Mouse (Mus musculus): ENCODE results near the gene Ago4. TPM values are rescaled to one million over a fixed set of nuclear protein-coding genes. Genes with fewer than 3 reads are reported as not detected.

Gene Ago4
- polyA plus RNA-seq, 1 experiment: 1.0 TPM

DNA sequence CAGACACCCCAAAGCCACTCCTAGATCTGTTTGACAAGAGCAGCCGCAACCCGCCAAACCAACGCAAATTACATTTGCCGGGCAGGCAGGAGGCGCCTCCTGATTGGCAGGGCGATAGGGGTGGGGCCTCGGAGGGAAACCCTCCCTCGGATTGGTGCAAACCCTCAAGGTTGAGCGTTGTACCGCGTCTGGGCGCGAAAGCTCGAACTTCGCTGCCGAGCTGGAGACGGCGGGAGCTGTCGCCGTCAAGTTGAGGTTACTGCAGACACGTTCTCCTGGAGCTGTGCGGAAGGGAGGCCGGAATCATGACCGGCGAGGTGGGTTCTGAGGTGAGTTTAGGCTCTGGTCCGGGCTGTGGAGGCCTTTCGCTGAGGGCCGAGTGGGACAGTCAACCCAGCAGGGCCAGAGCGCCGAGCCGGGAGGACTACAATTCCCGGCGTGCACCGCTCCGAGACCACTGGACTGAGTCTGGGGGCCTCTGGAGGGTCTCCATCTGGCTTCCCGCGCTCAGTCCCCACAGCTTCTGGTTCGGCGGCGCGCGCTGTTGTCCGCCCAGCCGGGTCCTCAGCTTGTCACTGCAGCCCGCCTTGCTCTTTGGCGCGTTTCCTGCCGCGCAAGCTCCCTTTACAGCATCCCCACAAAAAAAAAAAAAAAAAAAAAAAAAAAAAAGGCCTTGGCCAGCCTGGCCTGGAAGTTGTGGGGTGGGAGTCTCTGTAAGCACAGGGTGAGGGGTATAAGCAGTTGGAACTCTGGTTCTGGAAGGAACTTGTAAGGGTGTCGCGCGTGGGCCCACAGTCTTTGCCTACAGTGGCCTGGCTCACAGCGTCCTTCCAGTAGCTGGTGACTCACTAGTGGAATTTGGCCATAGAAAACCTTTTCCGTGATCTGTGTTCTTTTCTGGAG, 23.8 kb upstream of the Ago4 start, which contains the start of gene Clspn:
Gene Clspn, plus strand, starts transcription at position 127 of the 903 bp plus-strand sequence.
- Histone ChIP-seq H3K27ac (ENCODE audit: insufficient read depth, low read length) (no peak within 1 kb of the TSS), H3K36me3 (ENCODE audit: control insufficient read depth, insufficient read depth, low read length) (no peaks in the 10 kb centered on the region), H3K27me3 (ENCODE audit: control insufficient read depth, insufficient read depth, low read length) (no peaks in the 10 kb centered on the region), H3K4me3 (ENCODE audit: extremely low read depth, insufficient read depth, insufficient read length) (peak within 1 kb of the TSS; percentile 62), H3K4me1 (ENCODE audit: control insufficient read depth, insufficient read depth, insufficient read length) (no peaks in the 10 kb centered on the region; the same call in 1 of the 2 replicates)
- peak; percentile 70 to 87 for DNase-seq (ENCODE audit: low read depth in 1 of 2, low spot score in 2 of 2)
- TF ChIP-seq POLR2A (IDR thresholded peaks at IDR 0.05; ENCODE audit: low read depth, low read length) (no peak), CTCF (IDR thresholded peaks at IDR 0.05; ENCODE audit: extremely low read depth, insufficient read depth, insufficient read length, insufficient replicate concordance) (no peak)
- WGBS: 1% methylated on average over 54 of the region's 54 CpGs

DNA sequence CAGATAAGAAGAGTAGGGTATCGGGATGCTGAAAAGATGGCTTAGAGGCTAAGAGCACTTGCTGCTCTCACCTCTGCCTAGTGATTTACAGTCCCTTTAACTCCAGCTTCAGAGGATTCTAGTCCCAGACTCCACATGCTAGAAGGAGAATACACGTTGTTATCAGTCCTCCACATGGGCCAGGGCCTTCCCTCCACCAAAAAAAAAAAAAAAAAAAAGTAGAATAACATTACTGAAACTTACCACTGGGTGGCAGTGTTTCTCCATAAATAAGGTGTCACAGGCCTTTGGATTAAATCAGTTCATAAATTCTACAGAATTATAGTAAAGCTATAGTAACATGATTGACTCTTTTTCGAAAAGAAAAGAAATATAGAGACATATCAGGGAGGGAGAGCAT, 21.2 kb upstream of the Ago4 start:
- TF ChIP-seq CTCF (IDR thresholded peaks at IDR 0.05; ENCODE audit: extremely low read depth, insufficient read depth, insufficient read length, insufficient replicate concordance) (no peak), POLR2A (IDR thresholded peaks at IDR 0.05; ENCODE audit: low read depth, low read length) (no peak)
- 32% methylated on average over 3 of the region's 3 CpGs for WGBS
- DNase-seq (ENCODE audit: low read depth in 1 of 2, low spot score in 2 of 2): peak in 1 of 2 experiments; percentile 53
- no peak overlapping the region for H3K4me3 ChIP-seq (ENCODE audit: extremely low read depth, insufficient read depth, insufficient read length)
- H3K27me3 ChIP-seq (ENCODE audit: control insufficient read depth, insufficient read depth, low read length): no peaks in the 10 kb centered on the region
- no peaks in the 10 kb centered on the region for H3K36me3 ChIP-seq (ENCODE audit: control insufficient read depth, insufficient read depth, low read length)
- no peaks in the 10 kb centered on the region; the same call in 1 of the 2 replicates for H3K4me1 ChIP-seq (ENCODE audit: control insufficient read depth, insufficient read depth, insufficient read length)
- H3K27ac ChIP-seq (ENCODE audit: insufficient read depth, low read length): no peak overlapping the region

DNA sequence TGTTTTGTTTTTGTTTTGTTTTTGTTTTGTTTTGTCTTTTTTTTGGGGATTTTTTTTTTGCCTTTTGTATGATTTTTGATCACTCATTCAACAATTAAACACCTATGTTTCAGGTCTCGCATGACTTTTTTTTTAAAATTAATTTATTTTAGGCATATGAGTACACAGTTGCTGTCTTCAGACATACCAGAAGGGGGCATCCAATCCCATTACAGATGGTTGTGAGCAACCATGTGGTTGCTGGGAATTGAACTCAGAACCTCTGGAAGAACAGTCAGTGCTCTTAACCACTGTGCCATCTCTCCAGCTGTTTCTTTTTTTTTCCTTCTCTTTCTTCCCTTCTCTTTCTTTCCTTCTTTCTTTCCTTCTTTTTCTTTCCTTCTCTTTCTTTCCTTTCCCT, 20.4 kb upstream of the Ago4 start:
- Histone ChIP-seq H3K4me1 (ENCODE audit: control insufficient read depth, insufficient read depth, insufficient read length) (no peaks in the 10 kb centered on the region; the same call in 1 of the 2 replicates), H3K4me3 (ENCODE audit: extremely low read depth, insufficient read depth, insufficient read length) (no peak overlapping the region), H3K36me3 (ENCODE audit: control insufficient read depth, insufficient read depth, low read length) (no peaks in the 10 kb centered on the region), H3K27me3 (ENCODE audit: control insufficient read depth, insufficient read depth, low read length) (no peaks in the 10 kb centered on the region), H3K27ac (ENCODE audit: insufficient read depth, low read length) (no peak overlapping the region)
- TF ChIP-seq CTCF (IDR thresholded peaks at IDR 0.05; ENCODE audit: extremely low read depth, insufficient read depth, insufficient read length, insufficient replicate concordance) (no peak), POLR2A (IDR thresholded peaks at IDR 0.05; ENCODE audit: low read depth, low read length) (no peak)
- no peak for DNase-seq (ENCODE audit: low read depth in 1 of 2, low spot score in 2 of 2)
- 64% methylated on average over 1 of the region's 1 CpGs for WGBS

DNA sequence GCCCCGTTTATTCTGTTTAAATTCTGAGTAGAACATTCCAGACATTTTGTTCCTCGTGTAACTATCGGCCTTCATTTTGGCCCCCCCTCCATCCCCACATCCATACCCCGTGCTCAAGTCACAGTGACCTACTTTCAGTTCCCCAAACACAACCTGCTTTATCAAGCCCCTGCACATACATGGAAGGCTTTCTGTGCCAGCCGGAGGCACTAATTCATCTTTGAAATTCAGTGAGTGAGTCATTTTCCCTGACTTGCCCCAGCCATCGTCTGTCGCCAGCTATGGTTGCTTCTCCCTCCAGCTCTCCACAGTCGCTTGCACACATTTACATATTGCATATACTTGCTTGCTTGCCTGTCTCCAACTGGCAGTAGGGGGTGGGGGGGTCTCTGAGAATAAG, 19.8 kb upstream of the Ago4 start:
- H3K27me3 ChIP-seq (ENCODE audit: control insufficient read depth, insufficient read depth, low read length): no peaks in the 10 kb centered on the region
- no peaks in the 10 kb centered on the region for H3K36me3 ChIP-seq (ENCODE audit: control insufficient read depth, insufficient read depth, low read length)
- no peak overlapping the region for H3K4me3 ChIP-seq (ENCODE audit: extremely low read depth, insufficient read depth, insufficient read length)
- WGBS: 14% methylated on average over 8 of the region's 8 CpGs
- H3K4me1 ChIP-seq (ENCODE audit: control insufficient read depth, insufficient read depth, insufficient read length): no peaks in the 10 kb centered on the region; the same call in none of the 2 replicates
- DNase-seq (ENCODE audit: low read depth in 1 of 2, low spot score in 2 of 2): peak in 1 of 2 experiments; percentile 28
- TF ChIP-seq POLR2A (IDR thresholded peaks at IDR 0.05; ENCODE audit: low read depth, low read length) (no peak), CTCF (IDR thresholded peaks at IDR 0.05; ENCODE audit: extremely low read depth, insufficient read depth, insufficient read length, insufficient replicate concordance) (no peak)
- no peak overlapping the region for H3K27ac ChIP-seq (ENCODE audit: insufficient read depth, low read length)

DNA sequence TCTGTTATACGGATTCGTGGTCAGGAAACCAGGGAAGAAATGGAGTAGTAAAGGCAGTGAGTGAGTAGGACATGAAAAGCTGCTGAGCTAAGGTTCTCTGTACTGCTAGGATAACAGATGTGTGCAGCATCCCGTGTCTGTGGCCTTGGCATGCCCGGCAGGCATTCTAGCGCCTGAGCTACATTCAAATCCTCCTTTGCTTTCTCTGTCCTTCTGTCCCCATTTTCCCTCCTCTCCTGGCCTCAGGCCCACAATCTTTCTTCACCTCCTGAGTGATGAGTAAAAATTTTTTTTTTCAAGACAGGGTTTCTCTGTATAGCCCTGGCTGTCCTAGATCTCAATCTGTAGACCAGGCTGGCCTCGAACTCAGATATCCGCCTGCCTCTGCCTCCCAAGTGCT, 18.9 kb upstream of the Ago4 start:
- Histone ChIP-seq H3K27ac (ENCODE audit: insufficient read depth, low read length) (no peak overlapping the region), H3K27me3 (ENCODE audit: control insufficient read depth, insufficient read depth, low read length) (no peaks in the 10 kb centered on the region), H3K4me1 (ENCODE audit: control insufficient read depth, insufficient read depth, insufficient read length) (no peaks in the 10 kb centered on the region; the same call in 1 of the 2 replicates), H3K4me3 (ENCODE audit: extremely low read depth, insufficient read depth, insufficient read length) (no peak overlapping the region; the same call in 1 of the 2 replicates), H3K36me3 (ENCODE audit: control insufficient read depth, insufficient read depth, low read length) (no peaks in the 10 kb centered on the region)
- TF ChIP-seq CTCF (IDR thresholded peaks at IDR 0.05; ENCODE audit: extremely low read depth, insufficient read depth, insufficient read length, insufficient replicate concordance) (no peak), POLR2A (IDR thresholded peaks at IDR 0.05; ENCODE audit: low read depth, low read length) (no peak)
- WGBS: 87% methylated on average over 7 of the region's 7 CpGs
- no peak for DNase-seq (ENCODE audit: low read depth in 1 of 2, low spot score in 2 of 2)

DNA sequence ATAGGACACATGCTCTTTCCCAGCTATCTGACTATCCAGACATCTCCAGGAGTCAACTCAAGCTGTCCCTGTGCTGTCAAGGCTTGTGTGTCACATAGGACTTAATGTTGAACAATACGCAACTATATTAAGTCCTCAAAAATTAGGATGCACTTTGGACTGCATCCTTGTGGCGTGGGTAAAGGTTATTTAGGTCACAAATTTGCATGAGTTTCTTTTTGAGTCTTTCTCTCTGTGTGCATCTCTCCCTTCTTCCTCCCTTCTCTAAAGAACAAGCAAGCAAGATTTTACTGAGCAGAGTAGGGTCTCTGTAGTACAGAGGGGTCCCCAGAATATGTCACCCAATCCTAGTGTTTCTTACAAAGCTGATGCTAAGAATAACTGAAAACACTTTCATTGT, 12.9 kb upstream of the Ago4 start:
- no peak for DNase-seq (ENCODE audit: low read depth in 1 of 2, low spot score in 2 of 2)
- H3K4me1 ChIP-seq (ENCODE audit: control insufficient read depth, insufficient read depth, insufficient read length): no peaks in the 10 kb centered on the region; the same call in 1 of the 2 replicates
- WGBS: 79% methylated on average over 2 of the region's 2 CpGs
- TF ChIP-seq POLR2A (IDR thresholded peaks at IDR 0.05; ENCODE audit: low read depth, low read length) (no peak), CTCF (IDR thresholded peaks at IDR 0.05; ENCODE audit: extremely low read depth, insufficient read depth, insufficient read length, insufficient replicate concordance) (no peak)
- no peak overlapping the region for H3K27ac ChIP-seq (ENCODE audit: insufficient read depth, low read length)
- H3K36me3 ChIP-seq (ENCODE audit: control insufficient read depth, insufficient read depth, low read length): no peaks in the 10 kb centered on the region
- H3K4me3 ChIP-seq (ENCODE audit: extremely low read depth, insufficient read depth, insufficient read length): no peak overlapping the region
- no peaks in the 10 kb centered on the region for H3K27me3 ChIP-seq (ENCODE audit: control insufficient read depth, insufficient read depth, low read length)

DNA sequence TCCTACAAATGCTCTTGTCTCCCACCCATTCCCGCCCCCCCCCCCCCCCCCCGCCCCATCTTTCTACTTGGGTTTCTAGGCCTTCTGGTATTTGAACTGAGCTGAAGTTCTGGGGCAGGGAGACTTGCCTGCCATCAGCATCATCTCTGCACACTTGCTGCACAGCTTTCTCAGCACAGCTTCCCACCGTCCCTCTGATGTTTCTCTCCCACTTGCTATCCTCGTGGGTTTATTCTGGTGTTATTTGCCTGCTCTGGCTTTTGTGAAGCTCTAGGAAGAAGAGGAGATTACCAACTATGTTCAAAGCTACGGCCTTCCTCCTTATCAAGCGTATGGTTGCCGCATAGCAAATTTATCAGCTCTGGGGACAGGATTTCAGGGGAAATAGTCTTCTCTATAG, 12.4 kb upstream of the Ago4 start:
- Histone ChIP-seq H3K27ac (ENCODE audit: insufficient read depth, low read length) (no peak overlapping the region), H3K27me3 (ENCODE audit: control insufficient read depth, insufficient read depth, low read length) (no peaks in the 10 kb centered on the region), H3K36me3 (ENCODE audit: control insufficient read depth, insufficient read depth, low read length) (no peaks in the 10 kb centered on the region), H3K4me1 (ENCODE audit: control insufficient read depth, insufficient read depth, insufficient read length) (no peaks in the 10 kb centered on the region; the same call in 1 of the 2 replicates), H3K4me3 (ENCODE audit: extremely low read depth, insufficient read depth, insufficient read length) (no peak overlapping the region)
- no peak for DNase-seq (ENCODE audit: low read depth in 1 of 2, low spot score in 2 of 2)
- WGBS: 91% methylated on average over 7 of the region's 7 CpGs
- TF ChIP-seq POLR2A (IDR thresholded peaks at IDR 0.05; ENCODE audit: low read depth, low read length): no peak
- no peak for TF ChIP-seq CTCF (IDR thresholded peaks at IDR 0.05; ENCODE audit: extremely low read depth, insufficient read depth, insufficient read length, insufficient replicate concordance)
